In the genomic region with DNA sequence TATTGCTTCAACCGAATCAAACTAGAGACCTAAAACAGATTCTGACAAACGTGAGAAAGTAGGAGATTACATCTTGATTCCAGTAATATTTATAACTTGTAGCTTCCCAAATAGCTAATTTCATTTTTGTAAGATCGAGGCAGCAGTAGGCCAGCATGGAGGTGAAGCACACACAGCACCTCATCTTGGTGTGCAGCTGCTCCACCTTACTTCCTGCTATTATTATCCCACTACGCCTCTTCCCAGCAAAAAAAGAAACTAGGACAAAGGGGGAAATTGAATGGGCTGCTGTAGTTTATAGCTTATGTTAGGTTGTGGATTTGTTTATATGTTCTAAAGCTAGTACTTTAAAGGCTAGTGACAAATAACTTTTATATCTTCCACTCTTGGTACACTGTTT, we compare ENCODE assay signal across 12 mouse cellular contexts.
"Had no signal": no experiment of that assay in that cellular context is flagged by ENCODE, and none has a peak within 500 bp of the region (broad histone marks: within the 10 kb centered on the region; RNA-seq: fewer than 3 reads in every experiment).

No protein-coding gene starts in this region.

- H3K36me3 ChIP-seq: lung, embryonic 15.5 days; midbrain, embryonic 15.5 days; neural tube, embryonic 12.5 days had no signal

- ATAC-seq: midbrain, embryonic 15.5 days had no signal

- DNase-seq: kidney, adult 18-20 months; kidney, postnatal 25 days; layer of hippocampus, adult 9-11 months; lung, postnatal 14 days; thymus, adult 2 months; thymus, postnatal 36 days had no signal

- H3K4me3 ChIP-seq: limb, embryonic 10.5 days; lung, embryonic 15.5 days; midbrain, embryonic 15.5 days; neural tube, embryonic 12.5 days had no signal

- H3K4me2 ChIP-seq: liver, embryonic 11.5 days; lung, embryonic 15.5 days; midbrain, embryonic 15.5 days; neural tube, embryonic 12.5 days had no signal

- H3K27ac ChIP-seq: limb, embryonic 10.5 days; lung, embryonic 15.5 days; macrophage; midbrain, embryonic 15.5 days; neural tube, embryonic 12.5 days had no signal

- H3K27me3 ChIP-seq: lung, embryonic 15.5 days; midbrain, embryonic 15.5 days; neural tube, embryonic 12.5 days had no signal

- H3K9ac ChIP-seq: lung, embryonic 15.5 days; midbrain, embryonic 15.5 days; neural tube, embryonic 12.5 days had no signal

- H3K9me3 ChIP-seq: limb, embryonic 10.5 days; lung, embryonic 15.5 days; midbrain, embryonic 15.5 days; neural tube, embryonic 12.5 days had no signal
